ENCODE assay signal across 1 mouse cellular context in genomic region chr11:6487496-6487895, GRCm38 (mm10).
TF ChIP-seq lines count a peak whose summit lies in the region.

No protein-coding gene starts in this region.

TF ChIP-seq in MEL, 35 proteins besides CTCF, POLR2A, EP300 and RAD21 (continued from another document):
- TF ChIP-seq CHD1 (IDR thresholded peaks at IDR 0.05; ENCODE audit: low read depth, low read length) (no peak), MEF2A (IDR thresholded peaks at IDR 0.05; ENCODE audit: extremely low read depth, insufficient replicate concordance, low read depth, low read length, poor library complexity, severe bottlenecking) (no peak), USF2 (IDR thresholded peaks at IDR 0.05; ENCODE audit: borderline replicate concordance in 1 of 2, insufficient read depth in 1 of 2, low read depth in 1 of 2, low read length in 2 of 2) (no peak), HCFC1 (IDR thresholded peaks at IDR 0.05; ENCODE audit: low read depth, low read length) (no peak), MAX (IDR thresholded peaks at IDR 0.05; ENCODE audit: low read length) (no peak), JUND (IDR thresholded peaks at IDR 0.05; ENCODE audit: low read depth, low read length) (no peak), SIN3A (IDR thresholded peaks at IDR 0.05; ENCODE audit: low read length) (no peak; the same call in 1 of the 2 replicates), KAT2A (conservative IDR thresholded peaks at IDR 0.05; ENCODE audit: low read depth, low read length) (no peak), MYB (IDR thresholded peaks at IDR 0.05; ENCODE audit: low read depth, low read length) (no peak), UBTF (IDR thresholded peaks at IDR 0.05; ENCODE audit: borderline replicate concordance, insufficient read depth, low read depth, low read length) (no peak), NRF1 (IDR thresholded peaks at IDR 0.05; ENCODE audit: insufficient read depth, low read depth, low read length, poor library complexity, severe bottlenecking) (no peak), ZC3H11A (IDR thresholded peaks at IDR 0.05; ENCODE audit: low read depth, low read length) (no peak), GABPA (IDR thresholded peaks at IDR 0.05; ENCODE audit: low read depth, low read length) (no peak), POLR2AphosphoS2 (IDR thresholded peaks at IDR 0.05; ENCODE audit: low read length) (no peak), TCF12 (IDR thresholded peaks at IDR 0.05; ENCODE audit: low read depth, low read length) (0 out of 2 replicates have a peak, but pooled peaks have one; percentile 8), TAL1 (IDR thresholded peaks at IDR 0.05; ENCODE audit: low read length) (no peak), GATA1 (IDR thresholded peaks at IDR 0.05; ENCODE audit: low read depth, low read length) (peak; percentile 49), ZKSCAN1 (IDR thresholded peaks at IDR 0.05; ENCODE audit: low read depth, low read length) (no peak), USF1 (IDR thresholded peaks at IDR 0.05; ENCODE audit: low read depth, low read length) (no peak), ZNF384 (IDR thresholded peaks at IDR 0.05; ENCODE audit: low read depth, low read length) (no peak), CHD2 (IDR thresholded peaks at IDR 0.05; ENCODE audit: low read length) (no peak; the same call in 1 of the 2 replicates), SMC3 (IDR thresholded peaks at IDR 0.05; ENCODE audit: low read depth, low read length) (no peak), MAZ (IDR thresholded peaks at IDR 0.05; ENCODE audit: low read depth, low read length) (no peak), NELFE (IDR thresholded peaks at IDR 0.05; ENCODE audit: low read depth, low read length) (no peak), TBP (IDR thresholded peaks at IDR 0.05; ENCODE audit: low read depth, low read length) (no peak), BHLHE40 (IDR thresholded peaks at IDR 0.05; ENCODE audit: borderline replicate concordance, low read depth, low read length) (no peak), RCOR1 (IDR thresholded peaks at IDR 0.05; ENCODE audit: low read depth, low read length) (peak; percentile 60; the same call in 1 of the 2 replicates), ELF1 (IDR thresholded peaks at IDR 0.05; ENCODE audit: low read depth, low read length) (0 out of 2 replicates have a peak, but pooled peaks have one; percentile 14)
